Comparison of ENCODE assay signal across 17 mouse cellular contexts in the genomic region with DNA sequence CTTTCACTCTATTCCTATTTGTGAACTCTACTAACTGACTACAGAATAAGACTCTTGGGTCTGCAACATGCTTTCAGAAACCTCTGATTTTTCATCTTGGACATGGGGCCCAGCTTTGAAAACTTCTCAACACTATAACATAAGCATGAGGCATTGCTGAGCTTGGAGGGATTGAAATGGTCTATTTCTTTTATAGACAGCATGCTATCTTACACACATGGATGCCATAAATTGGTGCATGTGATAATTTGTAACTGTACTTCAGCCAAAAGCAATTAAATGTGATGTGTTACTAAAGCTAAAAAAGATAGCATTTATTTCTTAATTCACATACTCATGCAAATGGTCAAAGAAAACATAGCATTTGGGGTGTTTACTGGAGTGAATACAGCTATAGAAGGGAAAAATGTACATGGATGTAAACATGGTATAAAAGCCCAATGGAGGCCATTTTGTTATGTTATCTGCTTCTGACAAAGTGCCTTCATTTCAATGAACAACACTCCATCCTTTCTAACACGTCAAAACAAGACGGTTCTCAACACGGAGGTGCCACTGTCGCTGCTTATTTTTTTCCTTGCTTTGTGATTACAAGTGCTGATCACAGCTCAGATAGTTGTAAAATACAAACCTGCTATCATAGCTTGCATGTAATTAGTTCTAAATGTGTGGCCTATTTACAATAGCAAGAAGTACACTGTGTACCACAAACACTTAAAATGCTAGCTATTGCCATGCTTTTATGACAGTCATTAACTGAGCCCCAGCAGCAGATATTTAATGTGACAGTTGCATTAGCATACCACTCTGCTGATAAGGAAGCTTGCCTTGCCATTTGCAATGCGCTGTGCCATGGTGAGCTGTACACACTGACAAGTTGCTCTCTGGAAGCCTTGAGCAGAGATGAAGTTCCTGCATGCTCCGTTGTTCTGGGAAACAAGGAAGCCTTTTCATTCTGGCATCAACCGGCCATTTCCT.
DNase-seq lines count a peak whose midpoint lies in the region; ATAC-seq and TF ChIP-seq lines count a peak whose summit lies in the region.
"Had no signal": no experiment of that assay in that cellular context is flagged by ENCODE, and none has a peak within 500 bp of the region (broad histone marks: within the 10 kb centered on the region; RNA-seq: fewer than 3 reads in every experiment).

No protein-coding gene starts in this region.

- no peak overlapping the region for H3K9ac ChIP-seq in liver, embryonic 13.5 days
- H3K9ac ChIP-seq in liver, postnatal 0 days (replicated peaks), result no peak overlapping the region
- no peak overlapping the region for H3K9ac ChIP-seq in midbrain, postnatal 0 days (replicated peaks; ENCODE audit: low read length, poor library complexity, severe bottlenecking)
- H3K9ac ChIP-seq: lung, embryonic 14.5 days had no signal

- no peak overlapping the region for H3K27ac ChIP-seq in liver, embryonic 13.5 days
- no peak overlapping the region for H3K27ac ChIP-seq in liver, postnatal 0 days (ENCODE audit: low read depth)
- no peak overlapping the region for H3K27ac ChIP-seq in midbrain, postnatal 0 days (ENCODE audit: low read depth, low read length)
- H3K27ac ChIP-seq: kidney, postnatal 0 days had no signal

- no peak for TF ChIP-seq CTCF in liver, postnatal 0 days (IDR thresholded peaks at IDR 0.05; ENCODE audit: low read depth)
- TF ChIP-seq CTCF in midbrain, postnatal 0 days (IDR thresholded peaks at IDR 0.05), result no peak

- ATAC-seq in liver, embryonic 13.5 days (ENCODE audit: low read depth), result peak; percentile 62; the same call in 1 of the 2 replicates
- no peak for ATAC-seq in liver, postnatal 0 days
- ATAC-seq in common myeloid progenitor, adult 5-6 weeks (replicated peaks; ENCODE audit: low read depth, poor library complexity, severe bottlenecking), result peak; percentile 45; the same call in 1 of the 2 replicates
- ATAC-seq in midbrain, postnatal 0 days (ENCODE audit: low FRiP score), result no peak

- DNase-seq in liver, embryonic 13.5 days, result no peak
- DNase-seq in liver, postnatal 0 days, result no peak
- DNase-seq in MEL-GATA-1-ER (ENCODE audit: extremely low read depth, low read depth), result peak; percentile 49
- DNase-seq in midbrain, postnatal 0 days (ENCODE audit: low spot score), result peak; percentile 1
- no peak for DNase-seq in kidney, postnatal 25 days
- DNase-seq in lung, postnatal 10 days, result no peak
- DNase-seq: adrenal gland, adult 2 months; B cell, adult 2 months; cerebellum, adult 11 months; cerebellum, postnatal 25 days; kidney, adult 11 months; lung, embryonic 14.5 days; right cerebral cortex, postnatal 4 days; thymus, adult 2 months had no signal

- H3K9me3 ChIP-seq in liver, embryonic 13.5 days (replicated peaks), result no peaks in the 10 kb centered on the region
- H3K9me3 ChIP-seq in liver, postnatal 0 days (ENCODE audit: low read length), result no peaks in the 10 kb centered on the region
- H3K9me3 ChIP-seq in midbrain, postnatal 0 days (ENCODE audit: low read length), result no peaks in the 10 kb centered on the region

- peaks cover 13% of the 10 kb centered on the region for H3K4me1 ChIP-seq in liver, embryonic 13.5 days (replicated peaks)
- H3K4me1 ChIP-seq in liver, postnatal 0 days (ENCODE audit: insufficient read depth), result no peaks in the 10 kb centered on the region
- no peaks in the 10 kb centered on the region for H3K4me1 ChIP-seq in midbrain, postnatal 0 days (ENCODE audit: insufficient read depth, low read length)

- no peak for TF ChIP-seq EP300 in liver, postnatal 0 days (IDR thresholded peaks at IDR 0.05; ENCODE audit: low read depth)

- no peaks in the 10 kb centered on the region for H3K27me3 ChIP-seq in liver, embryonic 13.5 days
- no peaks in the 10 kb centered on the region for H3K27me3 ChIP-seq in liver, postnatal 0 days (ENCODE audit: insufficient read depth, low read length)
- no peaks in the 10 kb centered on the region for H3K27me3 ChIP-seq in midbrain, postnatal 0 days (ENCODE audit: insufficient read depth, low read length)

- H3K4me3 ChIP-seq in liver, embryonic 13.5 days (replicated peaks), result no peak overlapping the region
- no peak overlapping the region for H3K4me3 ChIP-seq in liver, postnatal 0 days (ENCODE audit: low read depth, low read length)
- H3K4me3 ChIP-seq in midbrain, postnatal 0 days (ENCODE audit: low read depth, low read length), result no peak overlapping the region
- H3K4me3 ChIP-seq: myocyte had no signal

- WGBS in liver, embryonic 13.5 days (ENCODE audit: insufficient replicate concordance), result 52% methylated on average over 7 of the region's 7 CpGs
- WGBS in liver, postnatal 0 days (ENCODE audit: insufficient replicate concordance), result 67% methylated on average over 7 of the region's 7 CpGs
- 74% methylated on average over 7 of the region's 7 CpGs for WGBS in midbrain, postnatal 0 days

- no peaks in the 10 kb centered on the region for H3K36me3 ChIP-seq in liver, embryonic 13.5 days
- H3K36me3 ChIP-seq in liver, postnatal 0 days (replicated peaks; ENCODE audit: insufficient read depth, low read length), result no peaks in the 10 kb centered on the region
- H3K36me3 ChIP-seq in midbrain, postnatal 0 days (ENCODE audit: insufficient read depth, low read length), result no peaks in the 10 kb centered on the region

- H3K4me2 ChIP-seq in liver, embryonic 13.5 days, result no peak overlapping the region
- H3K4me2 ChIP-seq in liver, postnatal 0 days (ENCODE audit: low read depth, low read length), result no peak overlapping the region
- H3K4me2 ChIP-seq in midbrain, postnatal 0 days (ENCODE audit: low read depth, low read length, poor library complexity, severe bottlenecking), result no peak overlapping the region
- H3K4me2 ChIP-seq: lung, embryonic 14.5 days had no signal

Comparison
In these comparisons a context has a peak if more than half of its experiments do, and no peak if none do; other contexts are left out.
1. ATAC-seq: peak in liver, embryonic 13.5 days (single experiment) and common myeloid progenitor, adult 5-6 weeks (single experiment); none in liver, postnatal 0 days (single experiment) and midbrain, postnatal 0 days (single experiment).
2. DNase-seq: peak in MEL-GATA-1-ER (single experiment) and midbrain, postnatal 0 days (single experiment); none in liver, embryonic 13.5 days (single experiment), liver, postnatal 0 days (single experiment), kidney, postnatal 25 days (0 of 2) and lung, postnatal 10 days (single experiment).